19 mouse cellular contexts compared by ENCODE assay signal in the genomic region with DNA sequence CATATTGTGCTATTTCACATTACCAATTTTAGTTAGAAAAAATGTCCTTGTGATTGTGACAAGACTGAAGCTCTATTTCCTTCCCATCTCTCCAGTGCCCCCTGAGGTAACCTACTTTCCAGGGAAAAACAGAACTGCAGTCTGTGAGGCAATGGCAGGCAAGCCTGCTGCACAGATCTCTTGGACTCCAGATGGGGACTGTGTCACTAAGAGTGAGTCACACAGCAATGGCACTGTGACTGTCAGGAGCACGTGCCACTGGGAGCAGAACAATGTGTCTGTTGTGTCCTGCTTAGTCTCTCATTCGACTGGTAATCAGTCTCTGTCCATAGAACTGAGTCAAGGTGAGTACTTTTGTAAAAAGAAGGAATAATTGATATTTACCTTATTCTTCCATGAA. TPM values are rescaled to one million over a fixed set of nuclear protein-coding genes. Genes with fewer than 3 reads are reported as not detected.
DNase-seq lines count a peak whose midpoint lies in the region; ATAC-seq and TF ChIP-seq lines count a peak whose summit lies in the region.
"Not testable (repeated sequence)": the region's sequence is repeated elsewhere in the genome, so short reads cannot be mapped to it uniquely, and the experiment has no call there.
"Had no signal": no experiment of that assay in that cellular context is flagged by ENCODE, and none has a peak within 500 bp of the region (broad histone marks: within the 10 kb centered on the region; RNA-seq: fewer than 3 reads in every experiment).

No protein-coding gene starts in this region.

- H3K4me3 ChIP-seq in MEL (ENCODE audit: control insufficient read depth in 1 of 2, insufficient read depth in 1 of 2, low read depth in 2 of 2, low read length in 2 of 2); macrophage (ENCODE audit: inconsistent target): not testable (repeated sequence)

- not testable (repeated sequence) for H3K79me2 ChIP-seq in MEL (ENCODE audit: control insufficient read depth, insufficient read depth, low read length, poor library complexity); macrophage (ENCODE audit: inconsistent target)

- TF ChIP-seq POLR2A in MEL (IDR thresholded peaks at IDR 0.05; ENCODE audit: control insufficient read depth in 1 of 2, insufficient read depth in 1 of 2, low read depth in 1 of 2, low read length in 2 of 2, poor library complexity in 1 of 2) = not testable (repeated sequence)

- TF ChIP-seq EP300 in MEL (IDR thresholded peaks at IDR 0.05; ENCODE audit: low read depth in 1 of 2, low read length in 2 of 2) = not testable (repeated sequence)

- H3K9ac ChIP-seq in MEL (ENCODE audit: control insufficient read depth, low read depth, low read length, poor library complexity, severe bottlenecking) = not testable (repeated sequence)

- not testable (repeated sequence) for TF ChIP-seq CTCF in MEL (IDR thresholded peaks at IDR 0.05 in 2 of 3, conservative IDR thresholded peaks at IDR 0.05 in 1 of 3; ENCODE audit: control insufficient read depth in 1 of 3, insufficient read depth in 1 of 3, low read depth in 2 of 3, low read length in 3 of 3, poor library complexity in 1 of 3, severe bottlenecking in 1 of 3)

- H3K36me3 ChIP-seq in MEL (ENCODE audit: control insufficient read depth in 1 of 2, insufficient read depth in 2 of 2, low read length in 2 of 2) (peaks cover 0 to 11% of the 10 kb centered on the region in 2 experiments; a peak in 2 of 4 replicates), macrophage (ENCODE audit: inconsistent target) (peaks cover 37% of the 10 kb centered on the region)

- H3K4me1 ChIP-seq in MEL (ENCODE audit: control insufficient read depth in 1 of 2, insufficient read depth in 2 of 2, low read length in 2 of 2) = not testable (repeated sequence)

- ATAC-seq in frontal cortex, adult (ENCODE audit: low TSS enrichment) = peak; percentile 99

- not testable (repeated sequence) for H3K9me3 ChIP-seq in MEL (replicated peaks; ENCODE audit: insufficient read depth, low read length)

- H3K27me3 ChIP-seq in MEL (ENCODE audit: control insufficient read depth in 1 of 2, insufficient read depth in 2 of 2, low read length in 2 of 2) = not testable (repeated sequence)

- not testable (repeated sequence) for H3K27ac ChIP-seq in MEL (ENCODE audit: control insufficient read depth, low read depth, low read length)
- 0 out of 2 replicates have a peak overlapping the region, but pooled peaks have one; percentile 10 for H3K27ac ChIP-seq in macrophage

- peak; percentile 7 for DNase-seq in MEL (ENCODE audit: low read depth, low spot score)
- peak; percentile 71 for DNase-seq in adrenal gland, adult 2 months
- DNase-seq in adrenal gland, postnatal 25 days = peak; percentile 23
- DNase-seq in left cerebral cortex, adult 9 months (ENCODE audit: low spot score in 2 of 2) = peak; percentile 6 to 11
- peak; percentile 6 for DNase-seq in telencephalon, adult 2 months (ENCODE audit: low read depth, low spot score)

- TF ChIP-seq RAD21 in MEL (IDR thresholded peaks at IDR 0.05; ENCODE audit: low read depth, low read length) = not testable (repeated sequence)

- WGBS in macrophage (ENCODE audit: missing documents) = 74% methylated on average over 2 of the region's 2 CpGs

RNA-seq across cellular contexts. Expression of a gene that starts 21.7 kb away (rescaled TPM):
- total RNA-seq in MEL (2012; rRNA removed) = 0.82 and 1.1 TPM in 2 replicates
- 1 to 10 TPM in 1 of 2 experiments, not detected in 1; 1.6 TPM for polyA plus RNA-seq in MEL (2012; ENCODE audit: insufficient read depth in 1 of 2, insufficient read length in 2 of 2, low read depth in 1 of 2, low replicate concordance in 2 of 2, missing spikeins in 1 of 2)
- not detected for total RNA-seq in adrenal gland, adult 2 months (2021)
- polyA plus RNA-seq in adrenal gland, adult 2 months (2012; rRNA removed) = 0.04 TPM in 1 of 2 replicates, not detected in the other
- not detected in 2 replicates for total RNA-seq in adrenal gland, postnatal 25 days (2021)
- 10 to 100 TPM in 24 of 26 experiments, 1 to 10 TPM in 2; 2.8 to 45.4 (median 29.6) TPM for total RNA-seq in macrophage (2018; cell fraction: chromatin; rRNA removed)
- total RNA-seq in macrophage (2018; cell fraction: cytosol; rRNA removed) = 100 to 1,000 TPM in 5 of 26 experiments, 10 to 100 TPM in 21; 44.1 to 143 (median 74.1) TPM
- total RNA-seq in macrophage (2018; cell fraction: nucleus; rRNA removed) = 100 to 1,000 TPM in 2 of 26 experiments, 10 to 100 TPM in 24; 21.2 to 110 (median 60.3) TPM
- 36.9 to 105 TPM (median 66.6 TPM) in 3 replicates for polyA plus RNA-seq in macrophage (2018)
- total RNA-seq: gastrocnemius, postnatal 10 days; heart, adult 18-20 months; heart, postnatal 10 days; heart, postnatal 4 days had no signal
- polyA plus RNA-seq: C2C12; embryonic facial prominence, embryonic 12.5 days; forebrain, embryonic 15.5 days; hindbrain, embryonic 12.5 days; hindbrain, embryonic 16.5 days had no signal

RNA-seq across cellular contexts. Expression of a gene that starts 33.7 kb away (rescaled TPM):
- not detected in 2 replicates for total RNA-seq in MEL (2012; rRNA removed)
- not detected for polyA plus RNA-seq in MEL (2012; ENCODE audit: insufficient read depth in 1 of 2, insufficient read length in 2 of 2, low read depth in 1 of 2, low replicate concordance in 2 of 2, missing spikeins in 1 of 2)
- total RNA-seq in adrenal gland, adult 2 months (2021) = not detected
- polyA plus RNA-seq in adrenal gland, adult 2 months (2012; rRNA removed) = not detected in 2 replicates
- not detected in 2 replicates for total RNA-seq in adrenal gland, postnatal 25 days (2021)
- under 1 TPM in 1 of 26 experiments, not detected in 25; 0.32 TPM for total RNA-seq in macrophage (2018; cell fraction: chromatin; rRNA removed)
- total RNA-seq in macrophage (2018; cell fraction: cytosol; rRNA removed) = under 1 TPM in 25 of 26 experiments, not detected in 1; 0.09 to 0.62 (median 0.25) TPM
- under 1 TPM in 12 of 26 experiments, not detected in 14; 0.24 to 0.58 (median 0.45) TPM for total RNA-seq in macrophage (2018; cell fraction: nucleus; rRNA removed)
- polyA plus RNA-seq in macrophage (2018) = 0.19 to 0.33 TPM in 2 of 3 replicates, not detected in the other
- total RNA-seq: gastrocnemius, postnatal 10 days; gastrocnemius, postnatal 4 days; heart, adult 18-20 months; heart, postnatal 10 days; heart, postnatal 4 days had no signal
- polyA plus RNA-seq: cortical plate, adult 2 months; embryonic facial prominence, embryonic 12.5 days; forebrain, embryonic 11.5 days; forebrain, embryonic 15.5 days; hindbrain, embryonic 12.5 days; hindbrain, embryonic 16.5 days had no signal

Comparison
In these comparisons a context has a peak if more than half of its experiments do, and no peak if none do; other contexts are left out.
1. DNase-seq: peak in every context shown above with its lines; median percentile 71 in adrenal gland, adult 2 months; 23 in adrenal gland, postnatal 25 days; 8 in left cerebral cortex, adult 9 months; 7 in MEL; 6 in telencephalon, adult 2 months.